Mouse (Mus musculus) heart, embryonic 14.5 days (tissue): ENCODE measurements at regions not wholly inside any gene's neighbourhood (a gene's known extent, or its start where the extent isn't known, plus 50 kb on each side); places are given as distances from the start of the nearest gene placed in this dataset.

Source experiments
- ATAC-seq: fragments of 200-750 bp; cut with Nextera tagmentation; 2 replicates; pipeline ENCODE4 v1.8.0; 2017; ENCODE audit warnings: low read depth, moderate TSS enrichment; ENCODE audit not compliant: insufficient number of reproducible peaks, insufficient read depth, low FRiP score
- H3K27ac ChIP-seq, 2 experiments: fragments of 200-500 bp in 1 of 2; fragments of 300-500 bp in 1 of 2; sonication (generic) in 1 of 2; replicated peaks in 1 of 2; 2 replicates each; pipeline ENCODE4 v1.5.1; 2012 to 2014; ENCODE audit warnings: low read depth in 2 of 2, low read length in 2 of 2, control low read depth in 1 of 2, mild to moderate bottlenecking in 1 of 2, mixed read lengths in 1 of 2; ENCODE audit not compliant: control insufficient read depth in 1 of 2, insufficient read depth in 1 of 2
- H3K27me3 ChIP-seq: fragments of 300-500 bp; sonication (generic); 2 replicates; pipeline ENCODE4 v1.6.1; 2014; ENCODE audit warnings: mild to moderate bottlenecking, low read length, control low read depth; ENCODE audit not compliant: control insufficient read depth, insufficient read depth
- H3K36me3 ChIP-seq: fragments of 300-500 bp; sonication (generic); 2 replicates; pipeline ENCODE4 v1.6.1; 2014; ENCODE audit warnings: mild to moderate bottlenecking, control low read depth, low read length, mixed read lengths; ENCODE audit not compliant: control insufficient read depth, insufficient read depth
- H3K4me1 ChIP-seq, 2 experiments: fragments of 200-500 bp in 1 of 2; fragments of 300-500 bp in 1 of 2; sonication (generic) in 1 of 2; 2 replicates each; pipeline ENCODE4 v1.6.1; 2012 to 2014; ENCODE audit warnings: low read length in 2 of 2, control low read depth in 1 of 2, mixed read lengths in 1 of 2; ENCODE audit not compliant: control insufficient read depth in 2 of 2, insufficient read depth in 2 of 2
- H3K4me2 ChIP-seq: fragments of 300-500 bp; sonication (generic); 2 replicates; pipeline ENCODE4 v1.6.1; 2014; ENCODE audit warnings: mild to moderate bottlenecking, low read length
- H3K4me3 ChIP-seq, 2 experiments: fragments of 200-500 bp in 1 of 2; fragments of 300-500 bp in 1 of 2; sonication (generic) in 1 of 2; 2 replicates each; pipeline ENCODE4 v1.5.1; 2012 to 2014; ENCODE audit warnings: low read length in 2 of 2, mild to moderate bottlenecking in 2 of 2, control low read depth in 1 of 2, low read depth in 1 of 2, moderate library complexity in 1 of 2; ENCODE audit not compliant: control insufficient read depth in 1 of 2, insufficient read depth in 1 of 2
- H3K9ac ChIP-seq: fragments of 300-500 bp; sonication (generic); 2 replicates; pipeline ENCODE4 v1.6.1; 2014; ENCODE audit warnings: mild to moderate bottlenecking, low read length
- H3K9me3 ChIP-seq: fragments of 300-500 bp; sonication (generic); 2 replicates; pipeline ENCODE4 v1.6.1; 2016; ENCODE audit warnings: low read length, control low read depth; ENCODE audit not compliant: control insufficient read depth
- WGBS: fragments of 180-500 bp; shearing (Covaris S2); extraction: QIAGEN DNeasy Blood & Tissue Kit; methylation state at CpG from one replicate; pipeline ENCODE4 v1.1.7; 2014; 5-methylcytosine and 5-hydroxymethylcytosine counted together

DNA sequence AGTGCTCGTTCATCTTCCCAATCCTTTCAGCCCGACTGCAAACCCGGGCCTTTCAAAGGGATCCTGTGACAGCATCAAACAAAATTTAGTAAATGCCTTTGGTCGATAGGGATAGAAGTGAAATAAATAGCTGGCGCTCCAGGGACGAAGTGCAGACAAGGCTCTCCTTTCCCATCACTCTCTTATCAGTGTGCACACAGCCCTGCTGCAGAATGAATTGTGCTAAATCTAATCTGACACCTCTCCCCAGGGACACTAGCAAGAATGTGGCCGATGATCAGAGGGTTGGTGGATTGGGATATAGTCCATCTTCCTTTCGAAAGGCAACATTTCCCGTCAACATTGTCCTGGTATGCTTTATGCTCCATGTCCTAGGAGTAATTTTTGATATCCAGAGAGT lies 1372.9 kb upstream of the Tenm4 start:
- Histone ChIP-seq H3K9me3 (no peaks in the 10 kb centered on the region), H3K36me3 (no peaks in the 10 kb centered on the region), H3K4me3 (no peak overlapping the region), H3K27ac (no peak overlapping the region), H3K27me3 (no peaks in the 10 kb centered on the region), H3K4me1 (peaks cover 0 to 2% of the 10 kb centered on the region in 2 experiments; a peak in 1 of 4 replicates), H3K4me2 (peak overlapping the region; percentile 22), H3K9ac (no peak overlapping the region)
- ATAC-seq = no peak
- 7% methylated on average over 9 of the region's 9 CpGs for WGBS

DNA sequence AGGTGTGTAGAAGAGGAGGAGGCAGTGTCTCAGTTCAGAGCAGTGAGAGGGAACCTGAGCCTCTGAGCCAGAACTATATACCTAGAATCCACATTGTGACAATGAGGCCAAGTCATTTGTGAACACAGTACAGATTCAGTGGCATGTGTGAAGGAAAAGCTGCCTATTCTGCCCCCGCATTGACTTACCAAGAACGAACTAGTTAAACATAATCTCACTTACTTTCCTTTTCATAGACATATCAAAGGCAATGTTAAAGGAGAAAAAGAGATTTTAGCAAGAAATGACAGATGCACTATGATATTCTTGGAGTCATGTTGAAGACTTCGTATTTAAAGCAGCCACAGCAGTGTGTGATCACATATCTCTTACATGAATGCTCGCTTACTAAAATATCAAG lies 1329.8 kb upstream of the Tenm4 start:
- no peaks in the 10 kb centered on the region for H3K36me3 ChIP-seq
- H3K27me3 ChIP-seq = no peaks in the 10 kb centered on the region
- WGBS = 81% methylated on average over 4 of the region's 4 CpGs

DNA sequence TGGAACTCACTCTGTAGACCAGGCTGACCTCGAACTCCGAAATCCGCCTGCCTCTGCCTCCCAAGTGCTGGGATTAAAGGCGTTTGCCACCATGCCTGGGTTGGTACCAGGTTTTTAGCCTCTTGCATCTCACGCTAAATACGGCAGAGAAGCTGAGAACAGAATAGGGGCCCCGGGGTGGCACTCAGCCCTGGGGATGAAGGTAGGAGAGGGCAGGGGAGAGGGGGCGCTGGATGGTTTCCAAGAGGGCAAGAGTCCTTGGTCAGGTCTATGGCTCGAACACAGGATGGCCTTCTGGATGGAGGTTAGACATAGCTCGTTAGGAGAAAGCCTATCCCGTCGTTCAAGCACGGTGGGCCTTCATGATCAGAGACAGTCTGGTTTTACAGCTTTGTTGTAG lies 1319.7 kb upstream of the Tenm4 start:
- Histone ChIP-seq H3K27me3 (no peaks in the 10 kb centered on the region), H3K27ac (no peak overlapping the region), H3K4me2 (no peak overlapping the region), H3K9me3 (no peaks in the 10 kb centered on the region), H3K4me3 (no peak overlapping the region), H3K9ac (no peak overlapping the region), H3K36me3 (no peaks in the 10 kb centered on the region), H3K4me1 (no peaks in the 10 kb centered on the region)
- ATAC-seq = no peak
- WGBS = 88% methylated on average over 13 of the region's 13 CpGs

More for the DNA sequence above, 1329.8 kb upstream of the Tenm4 start:
- no peak overlapping the region for H3K27ac ChIP-seq
- no peaks in the 10 kb centered on the region for H3K9me3 ChIP-seq
- no peak for ATAC-seq
- H3K4me3 ChIP-seq = no peak overlapping the region
- no peak overlapping the region for H3K4me2 ChIP-seq
- no peak overlapping the region for H3K9ac ChIP-seq
- no peaks in the 10 kb centered on the region for H3K4me1 ChIP-seq

DNA sequence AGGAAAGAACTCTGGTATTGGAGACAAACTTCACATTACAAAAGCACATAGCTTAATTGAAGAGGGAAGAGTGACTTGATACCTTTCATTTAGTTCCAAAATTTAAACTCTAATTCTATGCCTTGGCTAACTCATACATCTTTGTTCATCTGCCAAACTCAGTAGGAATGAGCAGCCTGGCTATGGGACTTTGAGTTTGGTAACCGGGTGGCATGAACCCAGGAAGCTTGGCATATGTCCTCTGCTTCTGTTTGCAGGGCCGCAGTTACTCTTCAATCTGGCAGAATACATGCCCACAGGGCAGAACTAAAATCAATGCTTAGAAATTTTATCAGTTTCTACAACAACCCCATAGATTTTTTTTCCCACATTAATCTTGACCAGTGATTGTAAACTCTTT lies 1314.4 kb upstream of the Tenm4 start:
- H3K4me3 ChIP-seq = no peak overlapping the region
- H3K4me2 ChIP-seq = no peak overlapping the region
- H3K4me1 ChIP-seq = no peaks in the 10 kb centered on the region
- H3K9ac ChIP-seq = no peak overlapping the region
- H3K27ac ChIP-seq = no peak overlapping the region
- no peaks in the 10 kb centered on the region for H3K9me3 ChIP-seq
- WGBS = 90% methylated on average over 2 of the region's 2 CpGs
- H3K36me3 ChIP-seq = no peaks in the 10 kb centered on the region
- no peak for ATAC-seq
- no peaks in the 10 kb centered on the region for H3K27me3 ChIP-seq

DNA sequence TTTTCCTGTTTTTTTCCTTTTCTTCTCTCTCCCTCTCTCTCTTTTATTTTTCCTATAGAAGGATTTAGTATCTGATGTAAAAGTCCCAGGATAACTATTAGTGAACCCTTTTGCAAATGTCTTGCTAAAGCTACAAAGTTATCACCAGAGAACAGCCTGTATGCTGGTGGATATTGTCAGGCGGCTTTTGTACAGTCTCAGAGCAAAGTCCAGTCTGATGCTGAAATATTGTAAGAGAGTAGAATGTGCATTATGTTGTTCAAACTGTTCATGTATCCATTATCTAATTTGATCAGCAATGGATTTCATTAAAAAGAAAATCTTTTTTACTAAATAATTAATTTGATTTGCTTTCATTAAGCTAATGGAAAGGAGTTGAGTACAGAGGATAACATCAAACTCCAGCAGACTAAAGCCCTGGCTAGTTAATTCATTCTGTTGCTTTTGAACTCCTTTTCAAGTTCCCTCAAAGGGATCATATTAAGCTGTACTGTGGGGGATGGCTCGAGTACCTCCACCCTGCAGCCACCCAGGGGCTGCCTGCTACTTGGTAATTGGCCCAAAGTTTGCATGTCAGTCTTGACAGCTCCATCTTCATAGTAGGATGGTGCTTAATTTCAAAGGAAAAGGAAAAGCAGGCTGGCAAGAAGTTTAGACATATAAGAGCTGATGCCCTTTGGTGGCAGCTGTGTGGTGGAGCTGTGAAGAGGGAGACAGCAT lies 1280.2 kb upstream of the Tenm4 start:
- Histone ChIP-seq H3K9ac (no peak overlapping the region), H3K9me3 (no peaks in the 10 kb centered on the region), H3K27ac (no peak overlapping the region), H3K4me1 (no peaks in the 10 kb centered on the region), H3K36me3 (no peaks in the 10 kb centered on the region), H3K4me3 (no peak overlapping the region), H3K27me3 (no peaks in the 10 kb centered on the region), H3K4me2 (no peak overlapping the region)
- no peak for ATAC-seq
- 65% methylated on average over 2 of the region's 2 CpGs for WGBS

DNA sequence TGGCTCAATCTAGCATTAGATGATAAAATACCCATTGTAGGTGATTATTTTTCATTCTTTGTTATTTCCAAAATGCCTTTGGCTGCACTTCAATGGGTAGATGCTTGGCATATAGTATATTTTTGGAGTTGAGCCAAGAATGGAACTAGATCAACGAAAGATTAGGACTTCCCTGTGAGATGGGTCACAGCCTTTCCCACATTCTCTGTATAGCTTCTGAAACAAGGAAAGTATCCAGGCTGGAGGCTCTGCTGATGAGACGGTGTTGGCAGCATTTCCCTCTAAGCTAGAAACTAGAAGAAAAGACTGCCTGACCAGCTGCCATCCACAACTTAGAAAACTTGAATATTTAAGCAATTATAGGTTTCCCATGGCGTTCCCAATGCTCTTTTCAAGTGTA lies 1273.0 kb upstream of the Tenm4 start:
- no peaks in the 10 kb centered on the region for H3K9me3 ChIP-seq
- H3K27me3 ChIP-seq = no peaks in the 10 kb centered on the region
- H3K36me3 ChIP-seq = no peaks in the 10 kb centered on the region
- ATAC-seq = no peak
- no peak overlapping the region for H3K4me3 ChIP-seq
- 63% methylated on average over 3 of the region's 3 CpGs for WGBS
- no peak overlapping the region for H3K4me2 ChIP-seq
- no peak overlapping the region for H3K27ac ChIP-seq
- no peaks in the 10 kb centered on the region for H3K4me1 ChIP-seq
- no peak overlapping the region for H3K9ac ChIP-seq

DNA sequence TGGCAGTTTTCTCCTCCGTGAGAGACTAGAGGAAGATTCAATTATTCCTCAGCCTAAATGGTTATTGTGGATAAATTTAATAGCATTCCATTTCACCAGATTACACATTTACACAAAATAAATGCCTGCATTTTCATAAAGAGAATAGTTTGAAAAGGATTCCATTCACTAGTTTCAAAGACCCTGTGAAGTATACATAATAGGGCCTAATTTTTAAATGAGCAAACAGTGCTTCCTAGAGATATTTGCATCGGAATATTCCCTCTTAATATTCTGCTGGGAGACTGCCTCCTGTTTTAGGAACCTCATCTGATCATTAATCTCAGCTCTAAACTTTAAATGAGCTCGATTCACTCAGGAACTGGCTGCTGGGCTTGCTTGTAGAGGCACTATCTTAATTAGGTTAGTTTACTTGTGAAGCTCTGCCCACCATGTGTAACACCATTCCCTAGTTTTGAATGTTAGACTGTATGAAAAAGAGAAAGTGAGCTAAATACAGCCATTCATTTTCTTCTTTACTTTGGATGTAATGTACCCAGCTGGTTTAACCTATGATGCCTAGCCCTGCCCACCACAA lies 1244.4 kb upstream of the Tenm4 start:
- H3K9me3 ChIP-seq = no peaks in the 10 kb centered on the region
- no peaks in the 10 kb centered on the region for H3K4me1 ChIP-seq
- no peaks in the 10 kb centered on the region for H3K27me3 ChIP-seq
- no peak overlapping the region for H3K9ac ChIP-seq
- H3K4me2 ChIP-seq = no peak overlapping the region
- no peak for ATAC-seq
- H3K36me3 ChIP-seq = no peaks in the 10 kb centered on the region
- 74% methylated on average over 3 of the region's 3 CpGs for WGBS
- H3K4me3 ChIP-seq = no peak overlapping the region
- H3K27ac ChIP-seq = no peak overlapping the region
